Mouse (Mus musculus) spleen, adult 2 months (tissue): ENCODE measurements around the gene Apba1.

ENCODE experiments used
- CTCF ChIP-seq: fragments of 200-500 bp; IDR thresholded peaks from 2 replicates; pipeline ENCODE4 v1.5.1; 2011; ENCODE audit warnings: mild to moderate bottlenecking, inconsistent platforms; ENCODE audit not compliant: insufficient read depth, insufficient read length, insufficient replicate concordance; ENCODE audit errors: extremely low read depth
- POLR2A ChIP-seq: fragments of 200-500 bp; IDR thresholded peaks from 2 replicates; pipeline ENCODE4 v1.6.1; 2011; ENCODE audit warnings: low read depth, low read length, inconsistent platforms

DNA sequence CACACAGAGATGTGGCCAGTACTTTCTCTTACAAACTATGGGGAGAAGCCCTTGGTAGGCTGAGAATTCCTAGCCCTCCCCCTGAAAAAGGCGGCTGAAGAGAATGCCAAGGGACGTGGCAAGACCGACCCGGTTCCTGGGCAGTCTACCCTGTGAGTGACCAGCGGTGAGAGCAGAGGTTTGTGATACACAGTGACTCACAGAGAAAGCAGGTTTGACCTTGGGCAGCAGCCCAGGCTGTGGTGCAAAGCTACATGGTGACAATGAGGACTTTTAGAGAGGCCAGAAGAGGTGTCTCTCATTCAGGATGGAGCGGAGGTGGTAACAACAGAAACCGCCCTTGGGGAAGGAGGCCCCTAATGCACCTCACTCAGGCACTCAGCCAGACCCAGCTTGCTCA is 212.7 kb downstream of the Apba1 start:
- no peak for TF ChIP-seq CTCF
- no peak for TF ChIP-seq POLR2A
